9 mouse cellular contexts compared by ENCODE assay signal in the genomic region with DNA sequence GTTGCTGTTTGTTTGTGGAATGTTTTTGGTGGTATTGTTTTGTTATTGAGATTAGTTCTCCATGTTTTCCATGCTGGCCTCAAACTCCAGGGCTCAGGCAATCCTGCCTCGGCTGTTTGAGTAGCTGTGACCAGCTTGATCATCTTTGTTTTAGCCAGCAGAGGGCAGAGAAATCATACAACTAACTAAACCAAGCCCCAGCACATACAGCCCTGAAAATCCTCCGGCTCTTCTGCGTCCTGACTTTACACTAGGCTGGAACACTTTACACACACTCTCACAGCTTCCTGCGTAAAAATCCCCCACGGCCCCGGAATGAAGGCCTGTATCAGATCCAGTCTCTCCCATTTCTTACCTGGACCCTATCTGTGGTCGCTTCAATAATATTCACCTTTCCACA. TPM values are rescaled to one million over a fixed set of nuclear protein-coding genes. Genes with fewer than 3 reads are reported as not detected.
DNase-seq lines count a peak whose midpoint lies in the region; ATAC-seq and TF ChIP-seq lines count a peak whose summit lies in the region.
"Had no signal": no experiment of that assay in that cellular context is flagged by ENCODE, and none has a peak within 500 bp of the region (broad histone marks: within the 10 kb centered on the region; RNA-seq: fewer than 3 reads in every experiment).

No protein-coding gene starts in this region.

- H3K27ac ChIP-seq in liver, embryonic 14.5 days, result no peak overlapping the region
- H3K27ac ChIP-seq in liver, embryonic 11.5 days (ENCODE audit: low read depth, low read length), result no peak overlapping the region
- H3K27ac ChIP-seq in heart, embryonic 13.5 days (replicated peaks), result no peak overlapping the region
- H3K27ac ChIP-seq in neural tube, embryonic 14.5 days (ENCODE audit: low read depth, low read length), result no peak overlapping the region
- H3K27ac ChIP-seq: embryonic facial prominence, embryonic 13.5 days had no signal

- no peaks in the 10 kb centered on the region for H3K27me3 ChIP-seq in liver, embryonic 14.5 days (ENCODE audit: control insufficient read depth, insufficient read depth, low read length)
- H3K27me3 ChIP-seq in liver, embryonic 11.5 days (replicated peaks; ENCODE audit: control insufficient read depth, insufficient read depth, low read length), result no peaks in the 10 kb centered on the region
- no peaks in the 10 kb centered on the region for H3K27me3 ChIP-seq in heart, embryonic 13.5 days (replicated peaks)
- H3K27me3 ChIP-seq in neural tube, embryonic 14.5 days (ENCODE audit: control insufficient read depth, insufficient read depth, low read length), result no peaks in the 10 kb centered on the region
- H3K27me3 ChIP-seq: embryonic facial prominence, embryonic 13.5 days; megakaryocyte, embryonic 14.5 days had no signal

- H3K4me1 ChIP-seq in liver, embryonic 14.5 days (replicated peaks; ENCODE audit: control insufficient read depth in 2 of 2, insufficient read depth in 2 of 2, low read length in 1 of 2), result peaks cover 0 to 2% of the 10 kb centered on the region in 2 experiments; a peak in 1 of 4 replicates
- H3K4me1 ChIP-seq in liver, embryonic 11.5 days (replicated peaks; ENCODE audit: control insufficient read depth, insufficient read depth, low read length), result no peaks in the 10 kb centered on the region
- no peaks in the 10 kb centered on the region for H3K4me1 ChIP-seq in heart, embryonic 13.5 days
- H3K4me1 ChIP-seq in neural tube, embryonic 14.5 days (ENCODE audit: control insufficient read depth, insufficient read depth, low read length), result no peaks in the 10 kb centered on the region
- H3K4me1 ChIP-seq: embryonic facial prominence, embryonic 13.5 days had no signal

- no peak for TF ChIP-seq EP300 in liver, embryonic 14.5 days (IDR thresholded peaks at IDR 0.05; ENCODE audit: low read depth)

- DNase-seq in liver, embryonic 14.5 days (ENCODE audit: low read depth in 3 of 3, low spot score in 3 of 3), result no peak
- DNase-seq in liver, embryonic 11.5 days (ENCODE audit: low spot score), result no peak
- peak; percentile 13 for DNase-seq in adrenal gland, postnatal 25 days
- peak; percentile 6 to 47 for DNase-seq in left cerebral cortex, postnatal 25 days (ENCODE audit: low spot score in 2 of 2)
- DNase-seq in Muller cell, postnatal 12 days (ENCODE audit: inconsistent ontology term), result no peak

- no peak for ATAC-seq in liver, embryonic 14.5 days (ENCODE audit: insufficient read depth)
- ATAC-seq in liver, embryonic 11.5 days (replicated peaks; ENCODE audit: low FRiP score), result no peak
- no peak for ATAC-seq in heart, embryonic 13.5 days (ENCODE audit: extremely low read depth, insufficient number of reproducible peaks, low FRiP score, low TSS enrichment)
- ATAC-seq in neural tube, embryonic 14.5 days (ENCODE audit: low read depth), result peak; percentile 69; the same call in 1 of the 2 replicates

- H3K36me3 ChIP-seq in liver, embryonic 14.5 days (replicated peaks; ENCODE audit: control insufficient read depth, insufficient read depth, low read depth), result no peaks in the 10 kb centered on the region
- H3K36me3 ChIP-seq in liver, embryonic 11.5 days (ENCODE audit: control insufficient read depth, insufficient read depth, low read length), result no peaks in the 10 kb centered on the region
- no peaks in the 10 kb centered on the region for H3K36me3 ChIP-seq in heart, embryonic 13.5 days
- H3K36me3 ChIP-seq in neural tube, embryonic 14.5 days (ENCODE audit: control insufficient read depth, insufficient read depth, low read length), result no peaks in the 10 kb centered on the region
- H3K36me3 ChIP-seq: embryonic facial prominence, embryonic 13.5 days had no signal

- no peak overlapping the region for H3K9ac ChIP-seq in liver, embryonic 14.5 days (replicated peaks)
- no peak overlapping the region for H3K9ac ChIP-seq in liver, embryonic 11.5 days (ENCODE audit: low read depth, low read length)
- no peak overlapping the region for H3K9ac ChIP-seq in heart, embryonic 13.5 days
- H3K9ac ChIP-seq in neural tube, embryonic 14.5 days (replicated peaks; ENCODE audit: low read depth, low read length), result no peak overlapping the region
- H3K9ac ChIP-seq: embryonic facial prominence, embryonic 13.5 days had no signal

- intact Hi-C loops in left cerebral cortex, postnatal 25 days (cut with DNase I), result loop anchor here (1.0 kb wide), 1 partner anchor 38 kb away; no protein-coding TSS in a partner anchor

- no peaks in the 10 kb centered on the region for H3K9me3 ChIP-seq in liver, embryonic 14.5 days (ENCODE audit: control insufficient read depth, low read length)
- H3K9me3 ChIP-seq in liver, embryonic 11.5 days (ENCODE audit: control insufficient read depth, low read length), result no peaks in the 10 kb centered on the region
- H3K9me3 ChIP-seq in heart, embryonic 13.5 days, result no peaks in the 10 kb centered on the region
- no peaks in the 10 kb centered on the region for H3K9me3 ChIP-seq in neural tube, embryonic 14.5 days (ENCODE audit: control insufficient read depth, low read length)
- H3K9me3 ChIP-seq: embryonic facial prominence, embryonic 13.5 days had no signal

- WGBS in liver, embryonic 14.5 days (ENCODE audit: insufficient replicate concordance), result 45% methylated on average over 7 of the region's 7 CpGs
- WGBS in liver, embryonic 11.5 days, result 37% methylated on average over 7 of the region's 7 CpGs
- WGBS in heart, embryonic 13.5 days, result 22% methylated on average over 7 of the region's 7 CpGs
- WGBS in neural tube, embryonic 14.5 days, result 40% methylated on average over 7 of the region's 7 CpGs

- H3K4me3 ChIP-seq in liver, embryonic 14.5 days (ENCODE audit: insufficient read depth in 1 of 2, low read depth in 2 of 2, low read length in 2 of 2), result no peak overlapping the region
- H3K4me3 ChIP-seq in liver, embryonic 11.5 days (ENCODE audit: low read depth, low read length), result no peak overlapping the region
- H3K4me3 ChIP-seq in heart, embryonic 13.5 days, result no peak overlapping the region
- no peak overlapping the region for H3K4me3 ChIP-seq in neural tube, embryonic 14.5 days (ENCODE audit: low read depth, low read length)
- H3K4me3 ChIP-seq: embryonic facial prominence, embryonic 13.5 days had no signal

- no peak overlapping the region for H3K4me2 ChIP-seq in liver, embryonic 14.5 days (ENCODE audit: low read depth)
- H3K4me2 ChIP-seq in liver, embryonic 11.5 days, result no peak overlapping the region
- H3K4me2 ChIP-seq in heart, embryonic 13.5 days, result peak overlapping the region; percentile 42
- no peak overlapping the region for H3K4me2 ChIP-seq in neural tube, embryonic 14.5 days (ENCODE audit: low read depth, low read length)
- H3K4me2 ChIP-seq: embryonic facial prominence, embryonic 13.5 days had no signal

- peak; percentile 27 for TF ChIP-seq CTCF in liver, embryonic 14.5 days (IDR thresholded peaks at IDR 0.05; ENCODE audit: low read depth)

RNA-seq across cellular contexts. Expression of a gene that starts 6.6 kb away (rescaled TPM):
- polyA plus RNA-seq in liver, embryonic 14.5 days (2012; rRNA removed), result 3.9 and 4.3 TPM in 2 replicates
- 3.6 and 4.2 TPM in 2 replicates for polyA plus RNA-seq in liver, embryonic 14.5 days (2014; fragmentation: Nextera tagmentation; extraction: Ambion mirVana)
- 3.7 and 5.6 TPM in 2 replicates for polyA plus RNA-seq in liver, embryonic 11.5 days (2014; fragmentation: Nextera tagmentation; extraction: Ambion mirVana)
- 6.1 and 8.7 TPM in 2 replicates for total RNA-seq in adrenal gland, postnatal 25 days (2021)
- polyA plus RNA-seq in heart, embryonic 13.5 days (2015; fragmentation: Nextera tagmentation; extraction: Ambion mirVana), result 2.2 and 2.7 TPM in 2 replicates
- total RNA-seq in left cerebral cortex, postnatal 25 days (2021), result 1 to 10 TPM; 1.0 to 1.4 TPM
- polyA plus RNA-seq in neural tube, embryonic 14.5 days (2014; fragmentation: Nextera tagmentation; extraction: Ambion mirVana), result 1.1 and 1.4 TPM in 2 replicates

RNA-seq across cellular contexts. Expression of a gene that starts 14.2 kb away (rescaled TPM):
- 1.5 and 1.6 TPM in 2 replicates for polyA plus RNA-seq in liver, embryonic 14.5 days (2012; rRNA removed)
- 2.2 and 2.8 TPM in 2 replicates for polyA plus RNA-seq in liver, embryonic 14.5 days (2014; fragmentation: Nextera tagmentation; extraction: Ambion mirVana)
- polyA plus RNA-seq in liver, embryonic 11.5 days (2014; fragmentation: Nextera tagmentation; extraction: Ambion mirVana), result 13.9 and 14.6 TPM in 2 replicates
- not detected in 2 replicates for total RNA-seq in adrenal gland, postnatal 25 days (2021)
- 0.20 and 0.27 TPM in 2 replicates for polyA plus RNA-seq in heart, embryonic 13.5 days (2015; fragmentation: Nextera tagmentation; extraction: Ambion mirVana)
- total RNA-seq in left cerebral cortex, postnatal 25 days (2021), result not detected
- not detected in 2 replicates for polyA plus RNA-seq in neural tube, embryonic 14.5 days (2014; fragmentation: Nextera tagmentation; extraction: Ambion mirVana)
- polyA plus RNA-seq: embryonic facial prominence, embryonic 13.5 days had no signal

RNA-seq across cellular contexts. Expression of a gene that starts 30.6 kb away (rescaled TPM):
- polyA plus RNA-seq in liver, embryonic 14.5 days (2012; rRNA removed), result not detected in 2 replicates
- polyA plus RNA-seq in liver, embryonic 14.5 days (2014; fragmentation: Nextera tagmentation; extraction: Ambion mirVana), result not detected in 2 replicates
- not detected in 2 replicates for polyA plus RNA-seq in liver, embryonic 11.5 days (2014; fragmentation: Nextera tagmentation; extraction: Ambion mirVana)
- total RNA-seq in adrenal gland, postnatal 25 days (2021), result not detected in 2 replicates
- polyA plus RNA-seq in heart, embryonic 13.5 days (2015; fragmentation: Nextera tagmentation; extraction: Ambion mirVana), result not detected in 2 replicates
- total RNA-seq in left cerebral cortex, postnatal 25 days (2021), result not detected
- not detected in 2 replicates for polyA plus RNA-seq in neural tube, embryonic 14.5 days (2014; fragmentation: Nextera tagmentation; extraction: Ambion mirVana)
- polyA plus RNA-seq: embryonic facial prominence, embryonic 13.5 days had no signal

RNA-seq across cellular contexts. Expression of a gene that starts 42.0 kb away (rescaled TPM):
- not detected in 2 replicates for polyA plus RNA-seq in liver, embryonic 14.5 days (2012; rRNA removed)
- not detected in 2 replicates for polyA plus RNA-seq in liver, embryonic 14.5 days (2014; fragmentation: Nextera tagmentation; extraction: Ambion mirVana)
- polyA plus RNA-seq in liver, embryonic 11.5 days (2014; fragmentation: Nextera tagmentation; extraction: Ambion mirVana), result 0.18 TPM in 1 of 2 replicates, not detected in the other
- not detected in 2 replicates for total RNA-seq in adrenal gland, postnatal 25 days (2021)
- polyA plus RNA-seq in heart, embryonic 13.5 days (2015; fragmentation: Nextera tagmentation; extraction: Ambion mirVana), result not detected in 2 replicates
- total RNA-seq in left cerebral cortex, postnatal 25 days (2021), result not detected
- 0.99 and 1.1 TPM in 2 replicates for polyA plus RNA-seq in neural tube, embryonic 14.5 days (2014; fragmentation: Nextera tagmentation; extraction: Ambion mirVana)

Comparison
In these comparisons a context has a peak if more than half of its experiments do, and no peak if none do; other contexts are left out.
1. DNase-seq: peak in adrenal gland, postnatal 25 days (single experiment) and left cerebral cortex, postnatal 25 days (2 of 2); none in liver, embryonic 14.5 days (0 of 3), liver, embryonic 11.5 days (single experiment) and Muller cell, postnatal 12 days (single experiment).